Mouse (Mus musculus) lung, embryonic 15.5 days (tissue): ENCODE measurements at regions not wholly inside any gene's neighbourhood (a gene's known extent, or its start where the extent isn't known, plus 50 kb on each side); places are given as distances from the start of the nearest gene placed in this dataset.

Source experiments
- ATAC-seq: fragments of 200-750 bp; cut with Nextera tagmentation; 2 replicates; pipeline ENCODE4 v1.8.0; 2017; ENCODE audit warnings: moderate number of reproducible peaks, borderline replicate concordance; ENCODE audit not compliant: low FRiP score, low TSS enrichment; ENCODE audit errors: extremely low read depth
- H3K27ac ChIP-seq: fragments of 300-500 bp; sonication (generic); 2 replicates; pipeline ENCODE4 v1.5.1; 2015; ENCODE audit warnings: moderate library complexity, mild to moderate bottlenecking, inconsistent platforms
- H3K27me3 ChIP-seq: fragments of 300-500 bp; sonication (generic); 2 replicates; pipeline ENCODE4 v1.6.1; 2015; ENCODE audit warnings: inconsistent platforms
- H3K36me3 ChIP-seq: fragments of 300-500 bp; sonication (generic); 2 replicates; pipeline ENCODE4 v1.6.1; 2015; ENCODE audit warnings: inconsistent platforms
- H3K4me1 ChIP-seq: fragments of 300-500 bp; sonication (generic); 2 replicates; pipeline ENCODE4 v1.6.1; 2015; ENCODE audit warnings: inconsistent platforms
- H3K4me2 ChIP-seq: fragments of 300-500 bp; sonication (generic); 2 replicates; pipeline ENCODE4 v1.6.1; 2015; ENCODE audit warnings: inconsistent platforms, mild to moderate bottlenecking, moderate library complexity
- H3K4me3 ChIP-seq: fragments of 300-500 bp; sonication (generic); 2 replicates; pipeline ENCODE4 v1.5.1; 2015; ENCODE audit warnings: mild to moderate bottlenecking, inconsistent platforms
- H3K9ac ChIP-seq: fragments of 300-500 bp; sonication (generic); 2 replicates; pipeline ENCODE4 v1.6.1; 2015; ENCODE audit warnings: inconsistent platforms
- H3K9me3 ChIP-seq: fragments of 300-500 bp; sonication (generic); 2 replicates; pipeline ENCODE4 v1.6.1; 2016; ENCODE audit warnings: inconsistent platforms
- WGBS: fragments of 180-500 bp; shearing (Covaris S2); methylation state at CpG from one replicate; pipeline ENCODE4 v1.1.7; 2015; 5-methylcytosine and 5-hydroxymethylcytosine counted together

DNA sequence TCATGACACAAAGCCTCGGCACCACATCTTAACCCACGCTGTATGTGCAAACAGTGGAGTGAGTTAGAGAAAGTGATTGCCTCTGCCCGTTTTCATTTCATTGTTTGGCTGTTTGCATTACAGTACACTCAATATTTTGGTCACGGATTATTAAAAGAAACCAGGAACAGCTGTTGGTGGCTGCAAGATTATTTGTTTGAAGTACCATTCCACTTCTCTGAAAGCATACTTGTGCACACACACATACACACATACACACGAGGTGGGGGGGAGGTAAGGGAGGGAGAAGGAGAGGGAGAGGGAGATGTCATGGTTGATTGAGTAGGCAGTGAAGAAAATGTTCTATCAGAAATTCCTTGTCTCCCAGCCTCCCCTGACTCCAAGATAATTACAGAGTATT lies 85.5 kb upstream of the Rnd3 start:
- Histone ChIP-seq H3K36me3 (no peaks in the 10 kb centered on the region), H3K4me3 (no peak overlapping the region), H3K4me1 (peaks cover 13% of the 10 kb centered on the region), H3K27me3 (no peaks in the 10 kb centered on the region), H3K27ac (no peak overlapping the region), H3K4me2 (no peak overlapping the region), H3K9me3 (no peaks in the 10 kb centered on the region), H3K9ac (no peak overlapping the region)
- ATAC-seq, result no peak
- WGBS, result 33% methylated on average over 5 of the region's 5 CpGs

DNA sequence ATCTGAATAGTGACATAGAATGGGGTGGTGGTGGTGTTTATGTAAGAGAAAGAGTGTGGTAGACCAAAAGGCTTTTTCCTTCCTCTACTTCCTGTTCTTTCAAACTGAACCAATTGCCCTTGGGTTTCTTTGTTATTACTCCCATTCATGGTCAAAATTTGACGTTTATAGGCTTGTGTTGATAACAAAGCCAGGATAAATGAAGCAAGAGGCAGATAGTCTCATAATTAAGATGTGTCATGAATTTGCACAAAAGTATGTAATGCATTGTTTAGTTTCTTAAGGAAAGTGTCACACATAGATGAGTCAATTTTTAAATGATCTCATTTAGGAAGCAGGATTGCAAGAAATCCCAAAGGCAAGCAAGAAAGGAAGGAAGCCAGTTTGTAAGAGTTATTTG lies 73.9 kb upstream of the Rnd3 start:
- peaks cover 8% of the 10 kb centered on the region; the same call in 1 of the 2 replicates for H3K4me1 ChIP-seq
- WGBS, result 47% methylated on average over 1 of the region's 1 CpGs
- no peak overlapping the region for H3K4me2 ChIP-seq
- H3K9me3 ChIP-seq, result no peaks in the 10 kb centered on the region
- no peak for ATAC-seq
- H3K27me3 ChIP-seq, result no peaks in the 10 kb centered on the region
- H3K9ac ChIP-seq, result no peak overlapping the region
- H3K27ac ChIP-seq, result no peak overlapping the region
- no peak overlapping the region for H3K4me3 ChIP-seq
- no peaks in the 10 kb centered on the region for H3K36me3 ChIP-seq

DNA sequence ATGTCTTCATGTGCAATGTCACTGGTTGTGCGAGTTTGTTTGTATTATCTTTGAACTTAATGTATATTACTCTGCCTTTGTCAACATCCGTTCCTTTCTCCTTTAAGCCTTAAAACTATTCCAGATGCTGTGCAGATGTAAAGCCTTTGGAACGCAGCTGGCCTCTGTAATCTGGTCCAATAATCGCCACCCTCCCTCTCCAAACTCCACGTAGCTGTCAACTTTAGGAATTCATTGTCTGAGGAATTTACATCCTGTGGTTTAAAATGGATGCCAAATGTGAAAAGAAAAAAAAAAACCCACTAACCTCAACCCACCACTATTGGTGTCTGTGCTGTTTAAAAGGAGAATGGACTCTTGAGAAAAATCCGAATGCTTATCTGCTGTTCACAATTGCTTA lies 70.8 kb upstream of the Rnd3 start:
- Histone ChIP-seq H3K4me2 (no peak overlapping the region), H3K9me3 (no peaks in the 10 kb centered on the region), H3K27me3 (no peaks in the 10 kb centered on the region), H3K4me1 (peaks cover 8% of the 10 kb centered on the region; the same call in 1 of the 2 replicates), H3K36me3 (no peaks in the 10 kb centered on the region), H3K9ac (no peak overlapping the region), H3K4me3 (no peak overlapping the region), H3K27ac (peak overlapping the region; percentile 42; the same call in 1 of the 2 replicates)
- 28% methylated on average over 6 of the region's 6 CpGs for WGBS
- no peak; the same call in 1 of the 2 replicates for ATAC-seq

DNA sequence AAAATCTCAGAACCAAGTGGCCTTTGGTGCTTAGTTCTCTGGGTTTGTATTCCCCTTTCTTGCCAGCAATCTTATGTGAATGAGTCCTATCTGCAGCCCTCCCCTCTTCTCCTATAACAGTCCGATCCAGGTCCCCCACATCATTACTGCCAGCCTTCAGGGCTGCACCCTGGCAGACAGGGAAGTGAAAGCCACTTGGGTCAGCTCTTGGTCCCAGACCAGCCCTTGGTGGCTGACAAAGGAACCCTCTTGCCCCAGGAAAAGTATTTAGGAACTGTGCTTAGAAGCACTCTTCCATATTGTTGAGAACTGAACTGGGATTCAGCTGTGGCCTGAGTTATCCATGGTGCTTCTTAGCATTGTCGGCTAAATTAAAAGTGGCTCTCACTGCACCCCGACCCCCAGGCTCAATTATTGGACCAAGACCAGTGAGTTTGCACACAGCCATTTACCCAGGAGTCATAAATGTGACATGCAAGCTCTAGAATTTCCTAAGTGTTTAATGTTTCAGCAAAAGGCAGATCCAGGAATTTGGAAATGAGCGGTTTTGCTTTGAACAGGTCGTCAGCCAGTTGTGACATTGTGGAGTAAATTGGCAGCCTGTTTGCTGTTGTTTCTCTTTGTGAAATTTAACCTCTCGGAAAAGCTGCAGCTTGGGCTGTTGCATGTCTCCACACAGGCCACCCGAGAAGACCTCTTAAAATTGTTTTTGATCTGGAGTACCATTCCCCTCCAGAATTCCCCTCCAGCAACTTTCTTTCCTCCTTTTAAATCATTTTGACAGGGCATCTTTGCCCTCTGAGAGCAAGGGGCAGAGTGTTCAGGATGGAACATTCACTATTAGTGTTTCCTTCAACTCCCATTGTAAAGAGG lies 58.5 kb upstream of the Rnd3 start:
- H3K9ac ChIP-seq, result no peak overlapping the region
- no peaks in the 10 kb centered on the region for H3K9me3 ChIP-seq
- ATAC-seq, result no peak
- no peak overlapping the region for H3K4me3 ChIP-seq
- no peaks in the 10 kb centered on the region for H3K27me3 ChIP-seq
- H3K4me2 ChIP-seq, result no peak overlapping the region
- H3K4me1 ChIP-seq, result no peaks in the 10 kb centered on the region
- WGBS, result 39% methylated on average over 7 of the region's 7 CpGs
- peak overlapping the region; percentile 37 for H3K27ac ChIP-seq
- no peaks in the 10 kb centered on the region for H3K36me3 ChIP-seq

DNA sequence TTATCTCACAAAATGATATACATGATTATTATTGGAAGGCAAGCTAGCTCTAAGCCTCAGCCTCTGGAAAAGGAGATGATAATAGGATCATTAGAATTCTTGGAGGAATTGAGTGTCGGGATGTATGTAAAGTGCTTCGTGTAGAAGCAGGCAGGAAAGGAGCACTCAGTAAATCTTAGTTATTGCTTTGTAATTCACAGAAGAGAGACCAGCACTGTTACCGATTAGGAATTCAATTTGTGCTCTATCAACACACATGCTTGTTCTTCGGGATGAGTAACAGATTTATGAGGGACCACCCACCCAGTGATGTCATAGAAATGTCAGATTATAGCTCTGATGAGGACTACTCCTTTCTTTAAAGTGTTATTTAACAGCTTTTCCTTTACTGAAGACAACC lies 57.4 kb upstream of the Rnd3 start:
- Histone ChIP-seq H3K9ac (no peak overlapping the region), H3K27me3 (no peaks in the 10 kb centered on the region), H3K9me3 (no peaks in the 10 kb centered on the region), H3K36me3 (no peaks in the 10 kb centered on the region), H3K27ac (no peak overlapping the region), H3K4me2 (no peak overlapping the region), H3K4me3 (no peak overlapping the region), H3K4me1 (no peaks in the 10 kb centered on the region)
- no peak for ATAC-seq
- 34% methylated on average over 4 of the region's 4 CpGs for WGBS
